In genomic region chr2:63668784-63669183, GRCm38 (mm10) we compare ENCODE assay signal across 22 mouse cellular contexts.
DNase-seq lines count a peak whose midpoint lies in the region; ATAC-seq and TF ChIP-seq lines count a peak whose summit lies in the region.
"Had no signal": no experiment of that assay in that cellular context is flagged by ENCODE, and none has a peak within 500 bp of the region (broad histone marks: within the 10 kb centered on the region; RNA-seq: fewer than 3 reads in every experiment).

No protein-coding gene starts in this region.

- peaks cover 5% of the 10 kb centered on the region; the same call in 1 of the 2 replicates for H3K4me1 ChIP-seq in forebrain, embryonic 11.5 days (replicated peaks; ENCODE audit: control insufficient read depth, insufficient read depth, low read length)
- H3K4me1 ChIP-seq in forebrain, embryonic 13.5 days: peaks cover 24% of the 10 kb centered on the region
- no peaks in the 10 kb centered on the region; the same call in 1 of the 2 replicates for H3K4me1 ChIP-seq in hindbrain, embryonic 12.5 days
- peaks cover 4% of the 10 kb centered on the region; the same call in 1 of the 2 replicates for H3K4me1 ChIP-seq in hindbrain, embryonic 14.5 days (replicated peaks; ENCODE audit: control insufficient read depth, insufficient read depth, low read length)
- no peaks in the 10 kb centered on the region for H3K4me1 ChIP-seq in midbrain, embryonic 11.5 days (ENCODE audit: control insufficient read depth, insufficient read depth, low read length)
- H3K4me1 ChIP-seq in midbrain, postnatal 0 days (ENCODE audit: insufficient read depth, low read length): no peaks in the 10 kb centered on the region
- H3K4me1 ChIP-seq in midbrain, embryonic 14.5 days (ENCODE audit: control insufficient read depth, insufficient read depth, low read length): 0 out of 2 replicates have a peak, but pooled peaks cover 3% of the 10 kb centered on the region
- H3K4me1 ChIP-seq: embryonic facial prominence, embryonic 12.5 days had no signal

- no peak overlapping the region for H3K4me2 ChIP-seq in forebrain, embryonic 11.5 days (ENCODE audit: low read depth, low read length, severe bottlenecking)
- no peak overlapping the region for H3K4me2 ChIP-seq in forebrain, embryonic 13.5 days
- H3K4me2 ChIP-seq in hindbrain, embryonic 12.5 days (replicated peaks): no peak overlapping the region
- H3K4me2 ChIP-seq in hindbrain, embryonic 14.5 days (replicated peaks): no peak overlapping the region
- H3K4me2 ChIP-seq in midbrain, embryonic 11.5 days: no peak overlapping the region
- no peak overlapping the region for H3K4me2 ChIP-seq in midbrain, postnatal 0 days (ENCODE audit: low read depth, low read length, poor library complexity, severe bottlenecking)
- H3K4me2 ChIP-seq in midbrain, embryonic 14.5 days (ENCODE audit: low read length): no peak overlapping the region
- H3K4me2 ChIP-seq: embryonic facial prominence, embryonic 12.5 days; heart, embryonic 12.5 days had no signal

- 57% methylated on average over 7 of the region's 7 CpGs for WGBS in forebrain, embryonic 11.5 days
- 29% methylated on average over 7 of the region's 7 CpGs for WGBS in forebrain, embryonic 13.5 days
- WGBS in hindbrain, embryonic 12.5 days: 56% methylated on average over 7 of the region's 7 CpGs
- WGBS in hindbrain, embryonic 14.5 days: 59% methylated on average over 7 of the region's 7 CpGs
- WGBS in midbrain, embryonic 11.5 days: 59% methylated on average over 7 of the region's 7 CpGs
- WGBS in midbrain, postnatal 0 days: 53% methylated on average over 7 of the region's 7 CpGs
- 48% methylated on average over 7 of the region's 7 CpGs for WGBS in midbrain, embryonic 14.5 days

- H3K9me3 ChIP-seq in forebrain, embryonic 11.5 days (ENCODE audit: control insufficient read depth, low read length): no peaks in the 10 kb centered on the region
- H3K9me3 ChIP-seq in forebrain, embryonic 13.5 days (replicated peaks): no peaks in the 10 kb centered on the region
- H3K9me3 ChIP-seq in hindbrain, embryonic 12.5 days (replicated peaks): no peaks in the 10 kb centered on the region
- no peaks in the 10 kb centered on the region for H3K9me3 ChIP-seq in hindbrain, embryonic 14.5 days (ENCODE audit: control insufficient read depth, low read length)
- no peaks in the 10 kb centered on the region for H3K9me3 ChIP-seq in midbrain, embryonic 11.5 days (ENCODE audit: control insufficient read depth, low read length)
- H3K9me3 ChIP-seq in midbrain, postnatal 0 days (ENCODE audit: low read length): no peaks in the 10 kb centered on the region
- no peaks in the 10 kb centered on the region for H3K9me3 ChIP-seq in midbrain, embryonic 14.5 days (ENCODE audit: control insufficient read depth, low read length)
- H3K9me3 ChIP-seq: embryonic facial prominence, embryonic 12.5 days; heart, embryonic 12.5 days had no signal

- peak; percentile 51 for DNase-seq in forebrain, embryonic 11.5 days (ENCODE audit: low spot score)
- no peak for DNase-seq in hindbrain, embryonic 14.5 days (ENCODE audit: low spot score)
- DNase-seq in midbrain, embryonic 11.5 days (ENCODE audit: low spot score, missing footprints): no peak
- no peak for DNase-seq in midbrain, postnatal 0 days (ENCODE audit: low spot score)
- no peak for DNase-seq in midbrain, embryonic 14.5 days
- no peak for DNase-seq in layer of hippocampus, postnatal 36 days
- DNase-seq: adrenal gland, adult 2 months; adrenal gland, postnatal 25 days; cerebellum, adult 18-20 months; cerebellum, adult 9-11 months; cerebellum, postnatal 36 days; forebrain, postnatal 0 days; gastrocnemius, postnatal 14 days; heart, postnatal 36 days; kidney, adult 8-10 months had no signal

- no peaks in the 10 kb centered on the region for H3K36me3 ChIP-seq in forebrain, embryonic 11.5 days (ENCODE audit: control insufficient read depth, insufficient read depth, low read length)
- no peaks in the 10 kb centered on the region for H3K36me3 ChIP-seq in forebrain, embryonic 13.5 days (ENCODE audit: poor library complexity, severe bottlenecking)
- H3K36me3 ChIP-seq in hindbrain, embryonic 12.5 days: no peaks in the 10 kb centered on the region
- no peaks in the 10 kb centered on the region for H3K36me3 ChIP-seq in hindbrain, embryonic 14.5 days (replicated peaks; ENCODE audit: control insufficient read depth, insufficient read depth)
- no peaks in the 10 kb centered on the region for H3K36me3 ChIP-seq in midbrain, embryonic 11.5 days (ENCODE audit: control insufficient read depth, insufficient read depth, low read length)
- H3K36me3 ChIP-seq in midbrain, postnatal 0 days (ENCODE audit: insufficient read depth, low read length): no peaks in the 10 kb centered on the region
- H3K36me3 ChIP-seq in midbrain, embryonic 14.5 days (ENCODE audit: control insufficient read depth, insufficient read depth, low read length): no peaks in the 10 kb centered on the region
- H3K36me3 ChIP-seq: embryonic facial prominence, embryonic 12.5 days; heart, embryonic 12.5 days had no signal

- no peaks in the 10 kb centered on the region for H3K27me3 ChIP-seq in forebrain, embryonic 11.5 days (ENCODE audit: control insufficient read depth, insufficient read depth, low read length)
- no peaks in the 10 kb centered on the region for H3K27me3 ChIP-seq in forebrain, embryonic 13.5 days
- H3K27me3 ChIP-seq in hindbrain, embryonic 12.5 days: no peaks in the 10 kb centered on the region
- no peaks in the 10 kb centered on the region for H3K27me3 ChIP-seq in hindbrain, embryonic 14.5 days (ENCODE audit: control insufficient read depth, insufficient read depth, low read length)
- H3K27me3 ChIP-seq in midbrain, embryonic 11.5 days (ENCODE audit: control insufficient read depth, insufficient read depth, low read length): no peaks in the 10 kb centered on the region
- H3K27me3 ChIP-seq in midbrain, postnatal 0 days (ENCODE audit: insufficient read depth, low read length): no peaks in the 10 kb centered on the region
- no peaks in the 10 kb centered on the region for H3K27me3 ChIP-seq in midbrain, embryonic 14.5 days (ENCODE audit: control insufficient read depth, insufficient read depth, low read length)
- H3K27me3 ChIP-seq: CH12.LX; embryonic facial prominence, embryonic 12.5 days; heart, embryonic 12.5 days; Patski had no signal

- no peak overlapping the region for H3K9ac ChIP-seq in forebrain, embryonic 11.5 days (ENCODE audit: low read length)
- H3K9ac ChIP-seq in forebrain, embryonic 13.5 days: no peak overlapping the region
- no peak overlapping the region for H3K9ac ChIP-seq in hindbrain, embryonic 12.5 days
- no peak overlapping the region for H3K9ac ChIP-seq in hindbrain, embryonic 14.5 days
- H3K9ac ChIP-seq in midbrain, embryonic 11.5 days (ENCODE audit: low read length): no peak overlapping the region
- no peak overlapping the region for H3K9ac ChIP-seq in midbrain, postnatal 0 days (replicated peaks; ENCODE audit: low read length, poor library complexity, severe bottlenecking)
- no peak overlapping the region for H3K9ac ChIP-seq in midbrain, embryonic 14.5 days (replicated peaks; ENCODE audit: low read length)
- H3K9ac ChIP-seq: embryonic facial prominence, embryonic 12.5 days; forebrain, postnatal 0 days; heart, embryonic 12.5 days had no signal

- no peak overlapping the region for H3K4me3 ChIP-seq in forebrain, embryonic 11.5 days (ENCODE audit: low read depth, low read length)
- no peak overlapping the region for H3K4me3 ChIP-seq in forebrain, embryonic 13.5 days
- H3K4me3 ChIP-seq in hindbrain, embryonic 12.5 days: no peak overlapping the region
- no peak overlapping the region for H3K4me3 ChIP-seq in hindbrain, embryonic 14.5 days (replicated peaks; ENCODE audit: low read length)
- no peak overlapping the region for H3K4me3 ChIP-seq in midbrain, embryonic 11.5 days (ENCODE audit: low read depth, low read length)
- no peak overlapping the region for H3K4me3 ChIP-seq in midbrain, postnatal 0 days (ENCODE audit: low read depth, low read length)
- no peak overlapping the region for H3K4me3 ChIP-seq in midbrain, embryonic 14.5 days (replicated peaks; ENCODE audit: low read depth, low read length)
- H3K4me3 ChIP-seq: embryonic facial prominence, embryonic 12.5 days; heart, embryonic 12.5 days had no signal

- H3K27ac ChIP-seq in forebrain, embryonic 11.5 days (ENCODE audit: low read depth, low read length): no peak overlapping the region
- no peak overlapping the region for H3K27ac ChIP-seq in forebrain, embryonic 13.5 days
- H3K27ac ChIP-seq in hindbrain, embryonic 12.5 days: no peak overlapping the region
- H3K27ac ChIP-seq in hindbrain, embryonic 14.5 days: no peak overlapping the region
- no peak overlapping the region for H3K27ac ChIP-seq in midbrain, embryonic 11.5 days (ENCODE audit: low read depth, low read length)
- no peak overlapping the region for H3K27ac ChIP-seq in midbrain, postnatal 0 days (ENCODE audit: low read depth, low read length)
- H3K27ac ChIP-seq in midbrain, embryonic 14.5 days (replicated peaks; ENCODE audit: low read depth, low read length): no peak overlapping the region
- H3K27ac ChIP-seq: embryonic facial prominence, embryonic 12.5 days had no signal

- no peak for ATAC-seq in forebrain, embryonic 11.5 days (replicated peaks; ENCODE audit: low FRiP score)
- no peak for ATAC-seq in forebrain, embryonic 13.5 days
- peak; percentile 23; the same call in 1 of the 2 replicates for ATAC-seq in hindbrain, embryonic 12.5 days (ENCODE audit: low FRiP score)
- ATAC-seq in hindbrain, embryonic 14.5 days (ENCODE audit: low FRiP score): no peak
- peak; percentile 55 for ATAC-seq in midbrain, embryonic 11.5 days (ENCODE audit: low FRiP score)
- no peak for ATAC-seq in midbrain, postnatal 0 days (ENCODE audit: low FRiP score)
- 0 out of 2 replicates have a peak, but pooled peaks have one; percentile 25 for ATAC-seq in midbrain, embryonic 14.5 days (ENCODE audit: low FRiP score, low TSS enrichment)
- ATAC-seq: forebrain, postnatal 0 days; intestine, embryonic 16.5 days; Patski had no signal

- TF ChIP-seq CTCF in midbrain, postnatal 0 days (IDR thresholded peaks at IDR 0.05): no peak

Comparison
In these comparisons a context has a peak if more than half of its experiments do, and no peak if none do; other contexts are left out.
1. ATAC-seq: peak in hindbrain, embryonic 12.5 days (single experiment), midbrain, embryonic 11.5 days (single experiment) and midbrain, embryonic 14.5 days (single experiment); none in forebrain, embryonic 11.5 days (single experiment), forebrain, embryonic 13.5 days (single experiment), hindbrain, embryonic 14.5 days (single experiment) and midbrain, postnatal 0 days (single experiment).